Mouse (Mus musculus): ENCODE data around the gene Mfsd2b.

- TF ChIP-seq POLR2A (IDR thresholded peaks at IDR 0.05; ENCODE audit: borderline replicate concordance, control insufficient read depth, low read depth, low read length): no peak
- no peak for TF ChIP-seq CTCF (IDR thresholded peaks at IDR 0.05; ENCODE audit: control insufficient read depth, insufficient read depth, low read length)
Observed at GRCm38 (mm10) chr12:4882086-4882485, 7.9 kb upstream of the Mfsd2b start.
